In the genomic region with DNA sequence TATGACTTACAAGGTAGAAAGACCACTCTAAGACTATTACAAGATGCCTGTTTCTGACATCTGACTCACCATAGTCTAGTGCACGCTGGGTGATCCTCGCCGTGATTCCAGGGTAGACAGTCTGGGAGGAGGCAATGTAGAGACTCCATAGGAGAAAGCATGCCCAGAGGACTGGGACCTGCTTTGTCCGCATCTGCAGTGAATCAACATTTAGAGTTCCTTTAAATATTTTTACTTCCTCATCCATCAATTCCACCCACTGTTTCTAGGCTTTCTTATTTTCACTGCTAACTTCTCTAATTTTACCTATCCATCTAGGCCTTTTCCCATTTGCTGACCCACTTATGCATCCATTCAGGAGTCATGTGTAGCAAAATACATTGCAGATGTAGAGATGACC, we compare ENCODE assay signal across 17 mouse cellular contexts. TPM values are rescaled to one million over a fixed set of nuclear protein-coding genes. Genes with fewer than 3 reads are reported as not detected.
"Had no signal": no experiment of that assay in that cellular context is flagged by ENCODE, and none has a peak within 500 bp of the region (broad histone marks: within the 10 kb centered on the region; RNA-seq: fewer than 3 reads in every experiment).

No protein-coding gene starts in this region.

- ATAC-seq: midbrain, embryonic 13.5 days; midbrain, embryonic 15.5 days had no signal

- DNase-seq: lung, adult 18-20 months; lung, embryonic 14.5 days; lung, postnatal 10 days; lung, postnatal 4 days; retina, postnatal 1 day; right cerebral cortex, adult 18-20 months; right cerebral cortex, postnatal 25 days; thymus, adult 2 months; thymus, postnatal 25 days; thymus, postnatal 4 days had no signal

RNA-seq across cellular contexts. Expression of gene Bpifc, which starts 11.2 kb away (rescaled TPM):
- total RNA-seq: megakaryocyte-erythroid progenitor cell, adult 5-6 weeks had no signal
- polyA plus RNA-seq: midbrain, embryonic 13.5 days; midbrain, embryonic 15.5 days; myocyte; neural tube, embryonic 11.5 days; neural tube, embryonic 13.5 days; spleen, adult 2 months had no signal
